Mouse (Mus musculus) heart, adult 9 months (tissue): ENCODE results near the gene Arrdc2.
"Not testable (repeated sequence)": the region's sequence is repeated elsewhere in the genome, so short reads cannot be mapped to it uniquely, and the experiment has no call there.

Experiments used
- DNase-seq, 2 experiments: peaks; one replicate each; pipeline ENCODE4 v3.0.0; 2022; ENCODE audit warnings: low spot score in 2 of 2

Gene Arrdc2

DNA sequence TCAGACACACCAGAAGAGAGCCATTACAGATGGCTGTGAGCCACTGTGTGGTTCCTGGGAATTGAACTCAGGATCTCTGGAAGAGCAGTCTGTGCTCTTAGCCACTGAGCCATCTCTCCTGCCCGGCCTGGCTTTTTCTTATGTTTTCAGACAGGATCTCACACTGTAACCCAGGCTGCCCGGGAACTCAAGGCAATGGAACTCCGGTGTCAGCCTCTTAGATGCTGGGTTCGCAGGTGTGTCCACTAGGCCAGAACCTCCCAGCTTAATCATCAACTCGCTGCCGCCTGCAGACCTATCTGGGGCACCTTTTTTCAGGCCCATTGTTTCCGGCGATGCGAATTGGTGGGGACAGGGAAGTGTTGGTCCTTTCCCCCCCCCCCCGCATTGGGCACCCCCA, 1.1 kb upstream of the Arrdc2 start:
- no peak for DNase-seq

- DNase-seq: peak in 1 of 2 experiments; percentile 44
Measured at GRCm38 (mm10) chr8:70838654-70839407, 689 bp downstream of the Arrdc2 start.

DNA sequence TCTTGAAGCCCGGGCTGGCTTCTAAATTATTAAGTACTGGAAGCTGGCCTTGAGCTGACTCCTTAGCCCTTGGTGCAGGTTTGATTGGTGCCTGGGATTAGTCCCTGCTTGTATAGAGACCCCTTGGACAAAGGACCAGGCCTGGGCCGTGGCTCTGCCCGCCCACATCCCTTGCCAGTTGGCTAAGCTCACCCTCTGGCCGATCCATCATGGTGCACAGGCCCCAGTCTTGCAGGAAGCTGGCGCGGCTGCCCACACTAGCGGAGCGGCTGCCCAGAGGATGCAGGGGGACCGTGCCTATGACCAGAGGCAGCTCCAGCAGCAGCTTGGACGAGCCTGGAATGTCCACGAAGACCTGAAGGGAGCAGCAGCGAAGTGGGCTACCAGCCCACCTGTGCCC, 2.9 kb downstream of the Arrdc2 start:
- no peak for DNase-seq

DNA sequence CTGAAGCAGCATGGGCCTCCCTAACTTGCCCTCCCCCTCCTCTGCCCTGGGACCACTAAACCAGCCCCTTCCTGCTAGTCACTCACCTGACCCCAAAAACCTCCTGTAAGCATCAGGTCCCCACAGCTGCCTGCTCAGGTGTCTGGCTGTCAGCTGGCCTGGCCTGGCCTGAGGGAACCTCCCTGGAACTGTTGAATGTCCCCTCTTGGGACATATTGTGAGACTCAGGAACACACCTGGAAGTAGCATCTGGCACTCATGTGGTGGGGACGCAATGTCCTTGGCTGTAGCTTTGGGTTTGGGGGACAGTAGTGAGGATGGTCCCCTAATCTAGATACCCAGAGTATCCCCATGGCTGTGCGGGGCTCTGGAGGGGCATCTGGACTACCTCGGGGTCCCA, 5.4 kb downstream of the Arrdc2 start:
- DNase-seq: no peak

- DNase-seq: peak; percentile 76 to 84
Measured at GRCm38 (mm10) chr8:70833520-70833919, 6.0 kb downstream of the Arrdc2 start.

- DNase-seq: peak; percentile 48 to 59
Measured at GRCm38 (mm10) chr8:70833018-70833482, 6.5 kb downstream of the Arrdc2 start.

DNA sequence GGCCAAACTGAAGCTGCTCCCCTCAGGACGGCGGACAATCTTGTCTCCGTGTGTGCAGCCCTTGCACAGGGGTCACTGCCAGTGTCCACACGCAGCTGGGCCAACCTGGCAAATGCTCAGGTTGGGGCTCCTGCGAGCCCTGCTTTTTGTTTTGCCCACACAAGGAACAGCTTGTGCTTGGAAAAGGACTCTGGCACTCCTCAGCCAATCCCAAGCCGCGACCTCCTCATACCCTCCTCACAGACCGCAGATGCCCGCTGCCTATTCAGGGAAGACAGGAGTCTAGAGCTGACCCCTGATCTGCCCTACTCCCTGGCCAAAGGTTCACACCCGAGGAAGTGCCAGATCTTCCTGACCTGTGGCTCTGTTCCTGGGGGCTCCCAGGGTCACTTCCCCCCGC, 7.1 kb downstream of the Arrdc2 start:
- DNase-seq: no peak

GRCm38 (mm10) chr8:70831517-70831916, 8.0 kb downstream of the Arrdc2 start:
- no peak for DNase-seq

- no peak for DNase-seq
Measured at GRCm38 (mm10) chr8:70827796-70828195, 11.7 kb downstream of the Arrdc2 start.

DNA sequence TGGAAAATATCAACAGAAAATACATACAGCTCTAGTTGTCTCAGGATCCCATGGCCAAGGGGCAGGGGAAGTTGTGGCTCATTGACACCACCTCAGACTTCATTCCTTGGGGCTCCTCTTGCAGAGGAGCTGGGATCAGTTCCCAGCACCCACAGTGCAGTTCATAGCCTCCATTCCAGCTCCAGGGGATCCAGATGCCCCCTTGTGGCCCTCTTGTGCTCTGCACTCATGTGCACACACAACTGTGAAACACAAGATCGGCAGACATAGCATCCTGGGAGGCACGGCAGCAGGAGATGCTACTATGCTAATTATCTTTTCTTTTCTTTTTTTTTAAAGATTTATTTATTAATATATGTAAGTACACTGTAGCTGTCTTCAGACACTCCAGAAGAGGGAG, 12.5 kb downstream of the Arrdc2 start:
- DNase-seq: no peak

- DNase-seq: no peak
Measured at GRCm38 (mm10) chr8:70825816-70826215, 13.7 kb downstream of the Arrdc2 start.

- DNase-seq: no peak
Measured at GRCm38 (mm10) chr8:70823802-70824201, 15.7 kb downstream of the Arrdc2 start.

DNA sequence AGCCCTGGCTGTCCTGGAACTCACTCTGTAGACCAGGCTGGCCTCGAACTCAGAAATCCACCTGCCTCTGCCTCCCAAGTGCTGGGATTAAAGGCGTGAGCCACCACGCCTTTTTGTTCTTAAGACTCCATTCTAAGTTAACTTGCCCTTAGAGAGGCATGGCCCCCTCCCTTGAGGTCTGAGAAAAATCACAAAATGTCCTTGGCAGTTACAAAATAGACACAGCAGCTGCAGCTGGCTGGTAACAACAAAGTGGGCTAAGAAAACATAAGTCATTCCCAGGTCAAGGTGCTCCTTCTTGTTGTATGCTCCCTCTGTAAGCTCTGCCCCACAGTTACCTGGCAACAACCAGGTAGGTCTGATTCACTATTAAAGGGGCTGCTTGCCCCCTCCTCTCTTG, 16.9 kb downstream of the Arrdc2 start:
- DNase-seq: not testable (repeated sequence)

DNA sequence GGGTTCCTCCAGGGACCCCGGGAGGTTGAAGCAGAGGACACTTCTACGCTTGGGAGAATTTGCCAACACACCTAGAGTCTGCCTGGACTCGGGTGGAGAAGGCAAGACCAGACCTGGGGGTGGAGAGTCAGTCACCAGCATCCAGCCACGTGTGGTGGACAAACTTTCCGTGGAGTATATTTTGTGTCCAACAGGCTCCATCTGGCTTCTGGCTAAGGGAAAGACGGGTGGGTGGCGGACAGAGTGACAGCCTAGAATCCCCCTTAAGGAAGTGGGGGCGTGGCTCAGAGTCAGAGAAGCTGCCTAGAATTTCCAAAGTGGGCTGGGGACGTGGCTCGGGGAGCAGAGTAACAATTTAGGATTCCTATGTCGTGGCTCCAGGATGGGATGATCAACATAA, 17.5 kb downstream of the Arrdc2 start:
- DNase-seq: no peak

GRCm38 (mm10) chr8:70821399-70821962, 18.0 kb downstream of the Arrdc2 start:
- DNase-seq: peak; percentile 48 to 53

DNA sequence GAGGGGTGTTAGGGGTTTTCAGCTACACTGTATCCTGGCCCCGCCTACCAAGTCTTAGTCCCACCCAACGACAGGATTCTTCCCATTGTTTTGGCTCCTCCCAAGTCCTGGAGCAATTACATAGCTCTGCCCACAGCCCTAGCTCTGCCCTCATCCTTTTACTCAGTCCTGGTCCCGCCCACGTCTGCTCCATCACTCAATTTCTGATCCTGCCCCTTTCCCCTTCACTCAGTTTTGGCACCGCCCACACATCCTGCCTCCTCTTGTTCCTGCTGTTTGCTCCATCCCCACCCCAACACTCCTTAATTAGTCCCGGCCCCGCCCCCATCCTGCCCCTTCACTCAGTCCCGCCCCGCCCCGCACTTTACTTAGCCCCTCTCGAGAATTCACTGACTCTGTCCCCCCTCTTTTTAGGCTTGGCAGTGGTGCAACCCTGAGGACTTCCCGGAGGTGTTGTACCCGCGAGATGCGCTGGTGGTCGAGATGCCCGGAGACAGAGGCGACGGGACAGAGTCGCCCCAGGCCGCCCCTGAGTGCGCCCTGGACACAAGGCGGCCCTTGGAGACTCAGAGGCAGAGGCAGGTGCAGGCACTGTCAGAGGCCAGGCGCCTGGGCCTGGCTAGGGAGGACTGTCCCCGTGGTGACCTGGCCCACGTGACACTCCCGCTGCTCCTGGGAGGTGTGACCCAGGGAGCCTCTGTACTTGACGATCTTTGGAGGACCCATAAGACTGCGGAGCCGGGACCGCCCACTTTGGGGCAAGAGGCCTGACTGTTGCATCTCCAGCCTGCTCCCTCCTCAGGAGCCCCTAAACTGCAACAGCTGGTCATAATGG, 19.2 kb downstream of the Arrdc2 start:
- peak; percentile 73 to 77 for DNase-seq

DNA sequence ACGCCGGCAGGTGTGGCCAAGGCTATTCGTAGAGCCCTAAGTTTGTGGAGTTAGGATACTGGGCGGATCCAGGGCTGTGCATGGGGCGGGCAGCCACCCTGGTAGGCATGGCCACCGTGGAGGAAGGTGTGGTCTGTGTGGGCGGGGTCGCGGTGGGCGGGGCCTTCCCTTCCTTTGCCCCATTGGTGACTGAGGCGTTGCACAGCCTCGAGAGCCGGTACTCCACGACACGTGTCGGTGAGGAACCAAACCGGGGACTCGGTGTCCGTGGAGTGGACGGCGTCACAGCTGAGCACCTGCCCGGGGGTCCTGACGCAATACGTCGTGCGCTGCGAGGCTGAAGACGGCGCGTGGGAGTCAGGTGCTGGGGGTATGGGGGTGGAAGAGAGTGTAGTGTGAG, 22.8 kb downstream of the Arrdc2 start:
- DNase-seq: no peak

GRCm38 (mm10) chr8:70812885-70813284, 26.6 kb downstream of the Arrdc2 start:
- no peak for DNase-seq

DNA sequence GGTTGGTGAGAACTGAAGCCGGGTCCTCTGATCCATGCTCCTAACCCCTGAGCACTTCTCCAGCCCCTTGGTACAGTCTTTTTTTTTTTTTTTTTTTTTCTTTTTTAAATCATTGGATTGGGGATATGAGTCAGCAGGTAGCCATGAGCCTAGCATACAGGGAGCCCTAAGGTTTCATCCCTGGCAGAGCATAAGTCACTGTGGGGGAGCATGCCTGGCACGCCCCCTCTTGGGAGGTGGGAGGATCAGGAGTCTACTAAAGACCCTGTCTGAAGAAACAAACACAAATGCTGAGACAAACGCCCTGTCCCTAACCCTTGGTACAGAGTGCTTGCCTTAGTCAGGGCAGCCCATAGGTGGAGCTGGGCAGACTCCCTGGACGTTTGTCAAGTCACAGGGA, 27.5 kb downstream of the Arrdc2 start:
- DNase-seq: no peak

GRCm38 (mm10) chr8:70810962-70811680, 28.4 kb downstream of the Arrdc2 start:
- no peak for DNase-seq

DNA sequence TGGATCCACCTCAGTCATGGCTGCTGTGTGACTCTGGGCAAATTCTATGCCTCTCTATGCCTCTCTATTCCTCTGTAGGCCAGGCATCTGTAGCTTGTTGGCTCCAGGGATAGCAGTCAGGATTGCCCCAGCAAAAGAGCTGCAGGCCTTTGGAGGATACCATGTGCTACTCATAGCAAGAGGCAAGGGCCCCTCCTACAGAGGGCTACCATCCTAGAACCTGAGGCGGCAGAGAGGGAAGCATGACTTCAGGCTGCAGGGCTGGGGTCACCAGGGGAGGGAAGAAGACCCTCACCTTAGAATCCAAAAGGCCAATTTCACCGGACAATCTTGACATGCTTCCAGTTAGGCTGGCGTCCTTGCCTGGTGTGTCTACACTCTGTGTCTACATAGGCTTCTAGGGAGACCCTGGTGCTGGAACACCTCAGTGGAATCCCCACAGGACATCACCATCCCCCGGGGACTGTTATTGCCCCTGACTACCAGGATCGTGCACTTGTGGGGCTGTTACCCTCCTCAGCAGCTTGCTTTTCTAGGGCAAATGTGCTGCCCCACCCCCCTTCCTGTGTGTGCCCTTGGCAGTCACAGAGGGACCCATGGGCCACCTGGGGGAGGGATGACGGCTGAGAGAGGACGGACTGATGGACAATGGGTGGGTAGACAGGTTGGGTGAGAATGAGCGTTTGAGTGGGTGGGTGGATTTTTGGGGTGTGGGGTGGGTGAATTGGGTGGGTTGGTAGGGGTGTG, 30.4 kb downstream of the Arrdc2 start:
- DNase-seq: no peak
